Comparison of ENCODE assay signal across 8 mouse cellular contexts in the genomic region with DNA sequence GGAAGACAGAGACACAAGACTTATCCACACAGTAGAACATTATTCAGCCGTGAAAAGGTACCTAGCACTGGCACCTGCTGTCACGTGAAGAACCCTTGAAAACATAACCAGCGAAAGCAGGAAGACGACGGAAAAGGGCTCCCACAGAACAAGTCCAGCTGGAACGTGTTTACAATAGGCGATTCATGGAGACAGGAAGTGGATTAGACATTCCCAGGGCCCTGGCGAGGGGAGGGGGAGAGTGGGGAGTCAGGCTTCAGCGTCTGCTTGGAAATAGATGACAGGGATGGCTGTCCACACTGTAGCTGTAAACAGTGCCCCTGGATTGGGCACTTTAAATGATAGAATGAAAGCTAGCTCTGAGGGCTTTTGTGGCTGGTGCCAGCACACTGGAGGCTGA. TPM values are rescaled to one million over a fixed set of nuclear protein-coding genes. Genes with fewer than 3 reads are reported as not detected.
DNase-seq lines count a peak whose midpoint lies in the region; ATAC-seq and TF ChIP-seq lines count a peak whose summit lies in the region.

No protein-coding gene starts in this region.

- peak overlapping the region; percentile 5; the same call in 1 of the 2 replicates for H3K4me2 ChIP-seq in embryonic facial prominence, embryonic 13.5 days
- no peak overlapping the region for H3K4me2 ChIP-seq in hindbrain, embryonic 11.5 days (replicated peaks; ENCODE audit: low read depth, low read length)
- no peak overlapping the region for H3K4me2 ChIP-seq in neural tube, embryonic 12.5 days (replicated peaks)

- WGBS in embryonic facial prominence, embryonic 13.5 days: 6% methylated on average over 9 of the region's 9 CpGs
- 34% methylated on average over 9 of the region's 9 CpGs for WGBS in hindbrain, embryonic 11.5 days
- WGBS in liver, adult 2 months: 50% methylated on average over 9 of the region's 9 CpGs
- 30% methylated on average over 9 of the region's 9 CpGs for WGBS in neural tube, embryonic 12.5 days

- H3K9me3 ChIP-seq in embryonic facial prominence, embryonic 13.5 days: no peaks in the 10 kb centered on the region
- no peaks in the 10 kb centered on the region for H3K9me3 ChIP-seq in hindbrain, embryonic 11.5 days (ENCODE audit: control insufficient read depth, low read length)
- H3K9me3 ChIP-seq in neural tube, embryonic 12.5 days: no peaks in the 10 kb centered on the region

- H3K79me2 ChIP-seq in liver, adult 2 months (ENCODE audit: control insufficient read depth, insufficient read depth, low read length): no peaks in the 10 kb centered on the region

- TF ChIP-seq CTCF in liver, adult 2 months (IDR thresholded peaks at IDR 0.05; ENCODE audit: low read depth, low read length): no peak

- peak overlapping the region; percentile 79 for H3K27ac ChIP-seq in embryonic facial prominence, embryonic 13.5 days
- peak overlapping the region; percentile 31; the same call in 1 of the 2 replicates for H3K27ac ChIP-seq in hindbrain, embryonic 11.5 days (ENCODE audit: low read depth, low read length)
- H3K27ac ChIP-seq in liver, adult 2 months (replicated peaks; ENCODE audit: insufficient read depth, low read depth, low read length): peak overlapping the region; percentile 69
- no peak overlapping the region for H3K27ac ChIP-seq in neural tube, embryonic 12.5 days

- 0 out of 2 replicates have a peak overlapping the region, but pooled peaks have one; percentile 1 for H3K9ac ChIP-seq in embryonic facial prominence, embryonic 13.5 days
- H3K9ac ChIP-seq in hindbrain, embryonic 11.5 days (ENCODE audit: low read depth, low read length): no peak overlapping the region
- H3K9ac ChIP-seq in liver, adult 2 months (ENCODE audit: low read depth, low read length): peak overlapping the region; percentile 4; the same call in 1 of the 2 replicates
- no peak overlapping the region for H3K9ac ChIP-seq in neural tube, embryonic 12.5 days

- intact Hi-C loops in left cerebral cortex, postnatal 25 days (cut with DNase I): no loop called here

- TF ChIP-seq POLR2A in liver, adult 2 months (IDR thresholded peaks at IDR 0.05; ENCODE audit: extremely low read depth, insufficient read depth, low read length): no peak

- no peaks in the 10 kb centered on the region for H3K36me3 ChIP-seq in embryonic facial prominence, embryonic 13.5 days
- no peaks in the 10 kb centered on the region for H3K36me3 ChIP-seq in hindbrain, embryonic 11.5 days (ENCODE audit: control insufficient read depth, insufficient read depth, low read length)
- H3K36me3 ChIP-seq in liver, adult 2 months (ENCODE audit: control insufficient read depth, insufficient read depth, low read length): no peaks in the 10 kb centered on the region
- no peaks in the 10 kb centered on the region for H3K36me3 ChIP-seq in neural tube, embryonic 12.5 days

- no peak for ATAC-seq in embryonic facial prominence, embryonic 13.5 days (ENCODE audit: insufficient number of reproducible peaks, insufficient read depth, low FRiP score, low TSS enrichment, low read depth)
- ATAC-seq in hindbrain, embryonic 11.5 days (ENCODE audit: low FRiP score): no peak
- peak; percentile 63; the same call in 1 of the 2 replicates for ATAC-seq in neural tube, embryonic 12.5 days (ENCODE audit: low FRiP score, low read depth)

- peaks cover 26% of the 10 kb centered on the region for H3K4me1 ChIP-seq in embryonic facial prominence, embryonic 13.5 days
- peaks cover 4% of the 10 kb centered on the region; the same call in 1 of the 2 replicates for H3K4me1 ChIP-seq in hindbrain, embryonic 11.5 days (replicated peaks; ENCODE audit: control insufficient read depth, insufficient read depth, low read length)
- H3K4me1 ChIP-seq in liver, adult 2 months (ENCODE audit: control insufficient read depth, insufficient read depth, low read length): no peaks in the 10 kb centered on the region; the same call in 1 of the 2 replicates
- peaks cover 3% of the 10 kb centered on the region; the same call in 1 of the 2 replicates for H3K4me1 ChIP-seq in neural tube, embryonic 12.5 days

- DNase-seq in ES-CJ7 (ENCODE audit: low read depth, low spot score): peak; percentile 47
- peak; percentile 55 for DNase-seq in hindbrain, embryonic 11.5 days (ENCODE audit: low spot score)
- no peak for DNase-seq in liver, adult 2 months (ENCODE audit: extremely low read depth, low read depth, low spot score)
- no peak for DNase-seq in testis, postnatal 10 days (ENCODE audit: low spot score)
- DNase-seq in urinary bladder, adult 2 months (ENCODE audit: low spot score): no peak
- no peak for DNase-seq in left cerebral cortex, postnatal 25 days (ENCODE audit: low spot score in 2 of 2)

- no peak overlapping the region for H3K4me3 ChIP-seq in embryonic facial prominence, embryonic 13.5 days
- no peak overlapping the region for H3K4me3 ChIP-seq in hindbrain, embryonic 11.5 days (ENCODE audit: low read depth, low read length)
- no peak overlapping the region for H3K4me3 ChIP-seq in liver, adult 2 months (ENCODE audit: insufficient read depth, low read depth, low read length)
- no peak overlapping the region for H3K4me3 ChIP-seq in neural tube, embryonic 12.5 days

- H3K27me3 ChIP-seq in embryonic facial prominence, embryonic 13.5 days: no peaks in the 10 kb centered on the region
- H3K27me3 ChIP-seq in hindbrain, embryonic 11.5 days (ENCODE audit: control insufficient read depth, insufficient read depth, low read length): no peaks in the 10 kb centered on the region
- H3K27me3 ChIP-seq in liver, adult 2 months (ENCODE audit: control insufficient read depth, insufficient read depth, low read length): no peaks in the 10 kb centered on the region
- H3K27me3 ChIP-seq in neural tube, embryonic 12.5 days (replicated peaks): no peaks in the 10 kb centered on the region

RNA-seq across cellular contexts. Expression of a gene that starts 8.6 kb away (rescaled TPM):
- polyA plus RNA-seq in embryonic facial prominence, embryonic 13.5 days (2015; fragmentation: Nextera tagmentation; extraction: Ambion mirVana): 42.5 and 51.8 TPM in 2 replicates
- polyA plus RNA-seq in hindbrain, embryonic 11.5 days (2014; fragmentation: Nextera tagmentation; extraction: Ambion mirVana): 26.3 and 26.4 TPM in 2 replicates
- total RNA-seq in liver, adult 2 months (2014; rRNA removed): 4.4 and 6.4 TPM in 2 replicates
- 34.9 and 42.7 TPM in 2 replicates for polyA plus RNA-seq in liver, adult 2 months (2012; rRNA removed)
- 55.6 and 57.5 TPM in 2 replicates for polyA plus RNA-seq in neural tube, embryonic 12.5 days (2016; fragmentation: Nextera tagmentation; extraction: Ambion mirVana)
- 53.5 and 56.7 TPM in 2 replicates for polyA plus RNA-seq in urinary bladder, adult 2 months (2012; rRNA removed)
- total RNA-seq in left cerebral cortex, postnatal 25 days (2021): 10 to 100 TPM; 58.0 to 61.2 TPM

RNA-seq across cellular contexts. Expression of a gene that starts 13.1 kb away (rescaled TPM):
- polyA plus RNA-seq in embryonic facial prominence, embryonic 13.5 days (2015; fragmentation: Nextera tagmentation; extraction: Ambion mirVana): 1.3 TPM in 1 of 2 replicates, not detected in the other
- not detected in 2 replicates for polyA plus RNA-seq in hindbrain, embryonic 11.5 days (2014; fragmentation: Nextera tagmentation; extraction: Ambion mirVana)
- total RNA-seq in liver, adult 2 months (2014; rRNA removed): 0.55 TPM in 1 of 2 replicates, not detected in the other
- 0.57 TPM in 1 of 2 replicates, not detected in the other for polyA plus RNA-seq in liver, adult 2 months (2012; rRNA removed)
- not detected in 2 replicates for polyA plus RNA-seq in neural tube, embryonic 12.5 days (2016; fragmentation: Nextera tagmentation; extraction: Ambion mirVana)
- 1.3 and 2.1 TPM in 2 replicates for polyA plus RNA-seq in urinary bladder, adult 2 months (2012; rRNA removed)
- total RNA-seq in left cerebral cortex, postnatal 25 days (2021): not detected

RNA-seq across cellular contexts. Expression of a gene that starts 26.0 kb away (rescaled TPM):
- 25.2 and 28.6 TPM in 2 replicates for polyA plus RNA-seq in embryonic facial prominence, embryonic 13.5 days (2015; fragmentation: Nextera tagmentation; extraction: Ambion mirVana)
- 7.8 and 9.1 TPM in 2 replicates for polyA plus RNA-seq in hindbrain, embryonic 11.5 days (2014; fragmentation: Nextera tagmentation; extraction: Ambion mirVana)
- total RNA-seq in liver, adult 2 months (2014; rRNA removed): 6.5 and 8.5 TPM in 2 replicates
- polyA plus RNA-seq in liver, adult 2 months (2012; rRNA removed): 39.7 and 42.7 TPM in 2 replicates
- 14.9 and 17.6 TPM in 2 replicates for polyA plus RNA-seq in neural tube, embryonic 12.5 days (2016; fragmentation: Nextera tagmentation; extraction: Ambion mirVana)
- polyA plus RNA-seq in urinary bladder, adult 2 months (2012; rRNA removed): 21.0 and 21.6 TPM in 2 replicates
- total RNA-seq in left cerebral cortex, postnatal 25 days (2021): 10 to 100 TPM; 11.9 to 13.2 TPM

RNA-seq across cellular contexts. Expression of a gene that starts 31.1 kb away (rescaled TPM):
- polyA plus RNA-seq in embryonic facial prominence, embryonic 13.5 days (2015; fragmentation: Nextera tagmentation; extraction: Ambion mirVana): 0.18 and 0.25 TPM in 2 replicates
- polyA plus RNA-seq in hindbrain, embryonic 11.5 days (2014; fragmentation: Nextera tagmentation; extraction: Ambion mirVana): 0.13 and 0.42 TPM in 2 replicates
- total RNA-seq in liver, adult 2 months (2014; rRNA removed): not detected in 2 replicates
- polyA plus RNA-seq in liver, adult 2 months (2012; rRNA removed): not detected in 2 replicates
- 0.28 and 0.32 TPM in 2 replicates for polyA plus RNA-seq in neural tube, embryonic 12.5 days (2016; fragmentation: Nextera tagmentation; extraction: Ambion mirVana)
- polyA plus RNA-seq in urinary bladder, adult 2 months (2012; rRNA removed): 0.04 and 0.06 TPM in 2 replicates
- under 1 TPM; 0.48 to 0.73 TPM for total RNA-seq in left cerebral cortex, postnatal 25 days (2021)

RNA-seq across cellular contexts. Expression of a gene that starts 31.2 kb away (rescaled TPM):
- 53.3 and 54.4 TPM in 2 replicates for polyA plus RNA-seq in embryonic facial prominence, embryonic 13.5 days (2015; fragmentation: Nextera tagmentation; extraction: Ambion mirVana)
- 11.8 and 12.4 TPM in 2 replicates for polyA plus RNA-seq in hindbrain, embryonic 11.5 days (2014; fragmentation: Nextera tagmentation; extraction: Ambion mirVana)
- 0.37 and 2.3 TPM in 2 replicates for total RNA-seq in liver, adult 2 months (2014; rRNA removed)
- 3.7 and 6.0 TPM in 2 replicates for polyA plus RNA-seq in liver, adult 2 months (2012; rRNA removed)
- 9.6 and 10.0 TPM in 2 replicates for polyA plus RNA-seq in neural tube, embryonic 12.5 days (2016; fragmentation: Nextera tagmentation; extraction: Ambion mirVana)
- 34.6 and 35.1 TPM in 2 replicates for polyA plus RNA-seq in urinary bladder, adult 2 months (2012; rRNA removed)
- 10 to 100 TPM; 20.4 to 24.3 TPM for total RNA-seq in left cerebral cortex, postnatal 25 days (2021)

Comparison
In these comparisons a context has a peak if more than half of its experiments do, and no peak if none do; other contexts are left out.
1. DNase-seq: peak in ES-CJ7 (single experiment) and hindbrain, embryonic 11.5 days (single experiment); none in liver, adult 2 months (single experiment), testis, postnatal 10 days (single experiment), urinary bladder, adult 2 months (single experiment) and left cerebral cortex, postnatal 25 days (0 of 2).
2. H3K9ac ChIP-seq: peak in embryonic facial prominence, embryonic 13.5 days (single experiment) and liver, adult 2 months (single experiment); none in hindbrain, embryonic 11.5 days (single experiment) and neural tube, embryonic 12.5 days (single experiment).